Mouse (Mus musculus) kidney, embryonic 15.5 days (tissue): ENCODE data around the gene Fanci. TPM values are rescaled to one million over a fixed set of nuclear protein-coding genes. Genes with fewer than 3 reads are reported as not detected.
A peak's percentile ranks its signal among the peaks of the same experiment; 100 is the strongest.

Experiments used
- ATAC-seq: fragments of 200-750 bp; cut with Nextera tagmentation; replicated peaks from 2 replicates; pipeline ENCODE4 v1.8.0; 2017; ENCODE audit warnings: moderate TSS enrichment; ENCODE audit not compliant: low FRiP score
- H3K27ac ChIP-seq: fragments of 300-500 bp; sonication (generic); 2 replicates; pipeline ENCODE4 v1.5.1; 2015; ENCODE audit warnings: mild to moderate bottlenecking, inconsistent platforms
- H3K27me3 ChIP-seq: fragments of 300-500 bp; sonication (generic); 2 replicates; pipeline ENCODE4 v1.6.1; 2015; ENCODE audit warnings: inconsistent platforms
- H3K36me3 ChIP-seq: fragments of 300-500 bp; sonication (generic); 2 replicates; pipeline ENCODE4 v1.6.1; 2015; ENCODE audit warnings: inconsistent platforms
- H3K4me1 ChIP-seq: fragments of 300-500 bp; sonication (generic); 2 replicates; pipeline ENCODE4 v1.6.1; 2015; ENCODE audit warnings: inconsistent platforms
- H3K4me2 ChIP-seq: fragments of 300-500 bp; sonication (generic); 2 replicates; pipeline ENCODE4 v1.6.1; 2015; ENCODE audit warnings: moderate library complexity, mild to moderate bottlenecking, inconsistent platforms
- H3K4me3 ChIP-seq: fragments of 300-500 bp; sonication (generic); replicated peaks from 2 replicates; pipeline ENCODE4 v1.5.1; 2015; ENCODE audit warnings: mild to moderate bottlenecking, inconsistent platforms
- H3K9ac ChIP-seq: fragments of 300-500 bp; sonication (generic); 2 replicates; pipeline ENCODE4 v1.6.1; 2015; ENCODE audit warnings: mild to moderate bottlenecking, inconsistent platforms
- H3K9me3 ChIP-seq: fragments of 300-500 bp; sonication (generic); replicated peaks from 2 replicates; pipeline ENCODE4 v1.6.1; 2016; ENCODE audit warnings: inconsistent platforms
- WGBS: fragments of 180-500 bp; shearing (Covaris S2); methylation state at CpG from one replicate; pipeline ENCODE4 v1.1.7; 2015; ENCODE audit warnings: mixed read lengths; 5-methylcytosine and 5-hydroxymethylcytosine counted together
- polyA plus RNA-seq: library from polyadenylated mRNA; unstranded; fragments of >200 nt; fragmentation: Nextera tagmentation; extraction: Ambion mirVana; gene quantifications from 2 replicates; pipeline ENCODE4 v1.2.1, GENCODE M21; 2015

Fanci gene
- polyA plus RNA-seq, 1 experiment from 2014 or later: 12.6 TPM

GRCm38 (mm10) chr7:79363370-79364043 is 28.2 kb upstream of the Fanci start:
- 58% methylated on average over 8 of the region's 8 CpGs for WGBS
- Histone ChIP-seq H3K27me3 (no peaks in the 10 kb centered on the region), H3K4me3 (no peak overlapping the region), H3K4me2 (no peak overlapping the region), H3K4me1 (peaks cover 16% of the 10 kb centered on the region), H3K36me3 (peaks cover 20% of the 10 kb centered on the region), H3K9ac (no peak overlapping the region), H3K27ac (no peak overlapping the region), H3K9me3 (no peaks in the 10 kb centered on the region)
- ATAC-seq: 0 out of 2 replicates have a peak, but pooled peaks have one; percentile 13

GRCm38 (mm10) chr7:79368664-79369063 is 23.1 kb upstream of the Fanci start:
- no peaks in the 10 kb centered on the region for H3K36me3 ChIP-seq
- no peaks in the 10 kb centered on the region for H3K27me3 ChIP-seq
- H3K4me1 ChIP-seq: no peaks in the 10 kb centered on the region
- no peak for ATAC-seq
- H3K27ac ChIP-seq: no peak overlapping the region
- H3K9ac ChIP-seq: no peak overlapping the region
- H3K9me3 ChIP-seq: no peaks in the 10 kb centered on the region
- no peak overlapping the region for H3K4me3 ChIP-seq
- H3K4me2 ChIP-seq: no peak overlapping the region
- WGBS: 74% methylated on average over 5 of the region's 5 CpGs

GRCm38 (mm10) chr7:79369416-79369815 is 22.3 kb upstream of the Fanci start:
- no peak for ATAC-seq
- no peak overlapping the region for H3K4me2 ChIP-seq
- H3K4me3 ChIP-seq: no peak overlapping the region
- no peaks in the 10 kb centered on the region for H3K9me3 ChIP-seq
- WGBS: 24% methylated on average over 4 of the region's 4 CpGs
- H3K9ac ChIP-seq: no peak overlapping the region
- no peaks in the 10 kb centered on the region for H3K27me3 ChIP-seq
- no peaks in the 10 kb centered on the region for H3K4me1 ChIP-seq
- no peaks in the 10 kb centered on the region for H3K36me3 ChIP-seq
- H3K27ac ChIP-seq: no peak overlapping the region

GRCm38 (mm10) chr7:79371321-79371879 is 20.3 kb upstream of the Fanci start:
- Histone ChIP-seq H3K4me2 (no peak overlapping the region), H3K36me3 (no peaks in the 10 kb centered on the region), H3K4me1 (peaks cover 10% of the 10 kb centered on the region; the same call in 1 of the 2 replicates), H3K4me3 (no peak overlapping the region), H3K27me3 (no peaks in the 10 kb centered on the region), H3K27ac (no peak overlapping the region), H3K9me3 (no peaks in the 10 kb centered on the region), H3K9ac (no peak overlapping the region)
- ATAC-seq: peak; percentile 85
- 28% methylated on average over 10 of the region's 10 CpGs for WGBS

GRCm38 (mm10) chr7:79374017-79374416 is 17.7 kb upstream of the Fanci start:
- no peak overlapping the region for H3K27ac ChIP-seq
- no peak overlapping the region for H3K4me2 ChIP-seq
- peaks cover 10% of the 10 kb centered on the region; the same call in 1 of the 2 replicates for H3K4me1 ChIP-seq
- no peak overlapping the region for H3K9ac ChIP-seq
- no peak for ATAC-seq
- no peaks in the 10 kb centered on the region for H3K9me3 ChIP-seq
- H3K27me3 ChIP-seq: no peaks in the 10 kb centered on the region
- H3K4me3 ChIP-seq: no peak overlapping the region
- no peaks in the 10 kb centered on the region for H3K36me3 ChIP-seq

GRCm38 (mm10) chr7:79375594-79375993 is 16.1 kb upstream of the Fanci start:
- no peak overlapping the region for H3K4me3 ChIP-seq
- no peaks in the 10 kb centered on the region for H3K9me3 ChIP-seq
- H3K36me3 ChIP-seq: no peaks in the 10 kb centered on the region
- 73% methylated on average over 5 of the region's 5 CpGs for WGBS
- H3K9ac ChIP-seq: no peak overlapping the region
- peaks cover 10% of the 10 kb centered on the region; the same call in 1 of the 2 replicates for H3K4me1 ChIP-seq
- no peaks in the 10 kb centered on the region for H3K27me3 ChIP-seq
- no peak for ATAC-seq
- H3K27ac ChIP-seq: peak overlapping the region; percentile 32; the same call in 1 of the 2 replicates
- H3K4me2 ChIP-seq: no peak overlapping the region

- Histone ChIP-seq H3K9ac (no peak overlapping the region), H3K36me3 (no peaks in the 10 kb centered on the region), H3K4me2 (no peak overlapping the region), H3K27ac (no peak overlapping the region), H3K9me3 (no peaks in the 10 kb centered on the region), H3K4me3 (no peak overlapping the region), H3K4me1 (peaks cover 10% of the 10 kb centered on the region; the same call in 1 of the 2 replicates), H3K27me3 (no peaks in the 10 kb centered on the region)
- WGBS: 88% methylated on average over 10 of the region's 10 CpGs
- ATAC-seq: no peak
These were observed 15.0 kb upstream of the Fanci start for GRCm38 (mm10) chr7:79376516-79377275.

- Histone ChIP-seq H3K27ac (no peak within 1 kb of the TSS), H3K4me2 (no peak within 1 kb of the TSS)
- no peak for ATAC-seq
These were observed 5.2 kb upstream of the Fanci start, which contains the start of gene Rlbp1 for GRCm38 (mm10) chr7:79386422-79387133. Gene Rlbp1 (minus strand): TSS chr7:79387048.

GRCm38 (mm10) chr7:79387140-79387539 is 4.6 kb upstream of the Fanci start:
- Histone ChIP-seq H3K27me3 (no peaks in the 10 kb centered on the region), H3K4me3 (no peak overlapping the region), H3K9ac (no peak overlapping the region), H3K4me2 (no peak overlapping the region), H3K36me3 (no peaks in the 10 kb centered on the region), H3K27ac (no peak overlapping the region), H3K9me3 (no peaks in the 10 kb centered on the region), H3K4me1 (peaks cover 7% of the 10 kb centered on the region)
- ATAC-seq: no peak
- 78% methylated on average over 8 of the region's 8 CpGs for WGBS

More at GRCm38 (mm10) chr7:79386422-79387133, 5.2 kb upstream of the Fanci start, which contains the start of gene Rlbp1:
- no peaks in the 10 kb centered on the region for H3K9me3 ChIP-seq
- H3K27me3 ChIP-seq: no peaks in the 10 kb centered on the region
- no peak within 1 kb of the TSS for H3K9ac ChIP-seq
- peaks cover 6% of the 10 kb centered on the region for H3K4me1 ChIP-seq
- H3K36me3 ChIP-seq: no peaks in the 10 kb centered on the region
- WGBS: 66% methylated on average over 16 of the region's 16 CpGs
- no peak within 1 kb of the TSS for H3K4me3 ChIP-seq

GRCm38 (mm10) chr7:79387991-79388390 is 3.7 kb upstream of the Fanci start:
- WGBS: 36% methylated on average over 7 of the region's 7 CpGs
- Histone ChIP-seq H3K4me2 (no peak overlapping the region), H3K27me3 (no peaks in the 10 kb centered on the region), H3K9ac (no peak overlapping the region), H3K9me3 (no peaks in the 10 kb centered on the region), H3K27ac (no peak overlapping the region), H3K36me3 (no peaks in the 10 kb centered on the region), H3K4me3 (no peak overlapping the region), H3K4me1 (peaks cover 10% of the 10 kb centered on the region)
- ATAC-seq: no peak

GRCm38 (mm10) chr7:79388671-79389206 is 3.0 kb upstream of the Fanci start:
- no peak for ATAC-seq
- 68% methylated on average over 7 of the region's 7 CpGs for WGBS
- Histone ChIP-seq H3K4me3 (no peak overlapping the region), H3K27me3 (no peaks in the 10 kb centered on the region), H3K9ac (no peak overlapping the region), H3K27ac (no peak overlapping the region), H3K4me1 (peaks cover 14% of the 10 kb centered on the region), H3K9me3 (no peaks in the 10 kb centered on the region), H3K36me3 (no peaks in the 10 kb centered on the region), H3K4me2 (no peak overlapping the region)
